Mouse (Mus musculus) limb, embryonic 15.5 days (tissue): ENCODE measurements around the gene Gpn2. TPM values are rescaled to one million over a fixed set of nuclear protein-coding genes. Genes with fewer than 3 reads are reported as not detected.

Experiments used
- microRNA-seq: library from miRNA; unstranded; fragments of <30 nt; microRNA quantifications from one replicate; pipeline ENCODE4, GENCODE M21; 2016
- polyA plus RNA-seq: library from polyadenylated mRNA; unstranded; fragments of >200 nt; fragmentation: Nextera tagmentation; extraction: Ambion mirVana; gene quantifications from 2 replicates; pipeline ENCODE4 v1.2.1, GENCODE M21; 2015

The Gpn2 gene
- polyA plus RNA-seq, 1 experiment from 2014 or later = 17.2 TPM

Small RNA genes within 50 kb of the gene (microRNA-seq; reads per million reads assigned to microRNA genes)
- gene Gm23158 = not detected

Other genes with a start within 250 kb of the Gpn2 start
- gene Wdtc1, start 230.9 kb upstream of the Gpn2 start, polyA plus RNA-seq = 13.9 TPM in 2 replicates
- gene Slc9a1, start 214.7 kb upstream of the Gpn2 start, polyA plus RNA-seq = 10.1 and 10.9 TPM in 2 replicates
- gene Tent5b, start 104.2 kb upstream of the Gpn2 start, polyA plus RNA-seq = 11.8 and 12.6 TPM in 2 replicates
- 3.7 and 4.0 TPM in 2 replicates for gene Trnp1, start 85.8 kb upstream of the Gpn2 start, polyA plus RNA-seq
- gene Kdf1, start 65.4 kb upstream of the Gpn2 start, polyA plus RNA-seq = 22.7 and 22.9 TPM in 2 replicates
- gene Nudc, start 38.4 kb upstream of the Gpn2 start, polyA plus RNA-seq = 247 and 256 TPM in 2 replicates
- not detected in 2 replicates for gene Nr0b2, start 31.0 kb upstream of the Gpn2 start, polyA plus RNA-seq
- gene Gpatch3, start 9.6 kb upstream of the Gpn2 start, polyA plus RNA-seq = 5.8 and 7.3 TPM in 2 replicates
- gene Sfn, start 17.8 kb downstream of the Gpn2 start, polyA plus RNA-seq = 499 and 506 TPM in 2 replicates
- gene Zdhhc18, start 65.8 kb downstream of the Gpn2 start, polyA plus RNA-seq = 2.9 and 3.6 TPM in 2 replicates
- 14.6 and 15.3 TPM in 2 replicates for gene Pigv, start 88.3 kb downstream of the Gpn2 start, polyA plus RNA-seq
- 21.7 and 24.2 TPM in 2 replicates for gene Arid1a, start 172.4 kb downstream of the Gpn2 start, polyA plus RNA-seq